Mouse (Mus musculus) layer of hippocampus, postnatal 25 days (tissue): Measurements from ENCODE around the gene Nacc1. TPM values are rescaled to one million over a fixed set of nuclear protein-coding genes. Genes with fewer than 3 reads are reported as not detected.
"Not testable (repeated sequence)": the region's sequence is repeated elsewhere in the genome, so short reads cannot be mapped to it uniquely, and the experiment has no call there.

Experiments used
- DNase-seq, 2 experiments: peaks; one replicate each; pipeline ENCODE4 v3.0.0; 2022; ENCODE audit warnings: mixed read lengths in 2 of 2, low spot score in 1 of 2; ENCODE audit errors: extremely low spot score in 1 of 2
- total RNA-seq, 2 experiments: library from RNA; stranded (reverse); gene quantifications; 2 replicates each; pipeline ENCODE4 v1.2.3; 2021

Gene Nacc1
- total RNA-seq, 2 experiments from 2014 or later: 88.9 to 91.0 TPM

DNA sequence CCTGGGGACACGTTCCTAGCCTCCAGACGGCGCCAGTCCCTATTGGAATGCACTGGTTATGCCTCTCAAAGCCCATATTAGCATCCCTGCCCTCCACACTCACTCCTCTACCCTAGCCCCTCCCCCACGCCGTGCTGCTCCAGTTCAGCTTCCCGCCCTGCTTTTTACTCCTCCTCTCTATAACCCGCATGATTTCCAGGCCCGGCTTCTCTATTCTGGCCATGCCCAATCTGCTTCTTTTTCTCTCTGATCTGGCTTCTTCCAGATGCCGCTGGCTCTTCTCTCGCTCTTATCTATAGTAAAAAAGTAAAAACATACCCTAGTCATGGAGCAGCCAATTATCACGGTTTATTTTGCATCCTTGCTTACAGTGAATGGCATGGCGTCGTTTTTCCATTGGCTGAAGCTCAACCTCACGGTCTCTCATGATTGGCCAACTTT is 40.2 kb downstream of the Nacc1 start:
- no peak for DNase-seq

DNA sequence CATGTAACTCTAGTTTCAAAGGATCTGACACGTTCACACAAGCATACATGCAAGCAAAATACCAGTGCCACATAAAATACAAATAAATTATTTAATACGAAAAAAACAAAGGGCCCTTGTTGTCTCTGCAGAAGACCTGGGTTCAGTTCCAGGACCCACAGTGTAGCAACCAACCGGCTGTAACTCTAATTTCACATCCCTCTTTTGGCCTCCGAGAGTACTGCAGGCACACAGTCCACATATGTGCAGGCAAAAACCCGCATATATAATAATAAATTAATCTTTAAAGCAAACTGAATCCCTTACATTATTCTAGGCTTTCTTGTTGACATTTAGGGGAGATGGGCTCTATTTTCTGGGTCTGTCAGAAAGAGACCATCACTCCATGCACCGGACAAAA is 40.9 kb downstream of the Nacc1 start:
- no peak for DNase-seq

DNA sequence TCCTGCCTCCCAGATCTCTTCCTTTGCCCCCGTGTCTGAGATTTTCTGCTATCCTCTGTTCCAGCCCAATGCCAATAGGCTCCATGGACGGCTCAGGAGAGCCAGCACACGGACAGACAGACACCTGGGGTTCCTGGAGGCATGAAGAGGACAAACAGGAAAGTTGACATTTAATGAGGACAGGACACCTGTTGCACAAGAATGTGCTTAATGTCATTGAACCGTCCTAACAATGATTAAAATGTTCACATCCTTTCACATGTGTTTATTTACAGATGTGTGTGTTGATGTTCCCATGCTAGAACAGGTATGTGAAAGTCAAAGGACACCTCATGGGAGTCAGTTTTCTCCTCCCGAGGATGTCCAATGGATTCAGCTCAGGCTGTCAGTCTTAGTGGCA is 44.6 kb downstream of the Nacc1 start:
- no peak for DNase-seq

DNA sequence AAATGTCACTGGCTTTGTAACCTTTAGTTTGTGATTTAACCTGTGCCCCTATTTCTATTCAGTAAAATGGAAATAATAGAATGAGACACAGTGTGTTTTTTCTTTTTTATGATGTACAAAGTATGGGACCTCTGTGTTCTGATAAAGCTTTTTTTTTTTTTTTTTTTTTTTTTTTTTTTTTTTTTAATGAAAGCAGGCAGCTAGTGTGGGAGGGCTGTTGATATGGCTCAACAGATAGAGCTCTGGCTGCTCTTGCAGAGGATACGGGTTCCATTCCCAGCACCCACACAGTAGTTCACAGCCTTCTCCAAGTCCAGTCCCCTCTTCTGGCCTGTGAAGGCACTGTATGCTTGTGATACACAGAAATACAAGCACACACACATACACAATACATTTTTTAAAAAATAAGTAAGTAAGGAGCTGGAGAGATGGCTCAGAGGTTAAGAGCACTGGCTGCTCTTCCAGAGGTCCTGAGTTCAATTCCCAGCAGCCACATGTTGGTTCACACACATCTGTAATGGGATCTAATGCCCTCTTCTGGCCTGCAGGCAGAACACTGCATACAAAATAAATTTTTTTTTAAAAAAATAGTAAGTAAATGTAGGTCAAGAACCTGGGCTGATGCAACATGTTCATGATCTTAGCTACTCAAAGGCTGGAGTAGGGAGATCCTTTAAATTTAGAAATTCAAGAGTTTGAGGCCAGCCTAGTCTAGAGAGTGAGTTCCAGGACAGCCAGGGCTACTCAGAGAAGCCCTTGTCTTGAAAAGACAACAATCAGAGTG is 45.9 kb downstream of the Nacc1 start:
- DNase-seq: no peak

DNA sequence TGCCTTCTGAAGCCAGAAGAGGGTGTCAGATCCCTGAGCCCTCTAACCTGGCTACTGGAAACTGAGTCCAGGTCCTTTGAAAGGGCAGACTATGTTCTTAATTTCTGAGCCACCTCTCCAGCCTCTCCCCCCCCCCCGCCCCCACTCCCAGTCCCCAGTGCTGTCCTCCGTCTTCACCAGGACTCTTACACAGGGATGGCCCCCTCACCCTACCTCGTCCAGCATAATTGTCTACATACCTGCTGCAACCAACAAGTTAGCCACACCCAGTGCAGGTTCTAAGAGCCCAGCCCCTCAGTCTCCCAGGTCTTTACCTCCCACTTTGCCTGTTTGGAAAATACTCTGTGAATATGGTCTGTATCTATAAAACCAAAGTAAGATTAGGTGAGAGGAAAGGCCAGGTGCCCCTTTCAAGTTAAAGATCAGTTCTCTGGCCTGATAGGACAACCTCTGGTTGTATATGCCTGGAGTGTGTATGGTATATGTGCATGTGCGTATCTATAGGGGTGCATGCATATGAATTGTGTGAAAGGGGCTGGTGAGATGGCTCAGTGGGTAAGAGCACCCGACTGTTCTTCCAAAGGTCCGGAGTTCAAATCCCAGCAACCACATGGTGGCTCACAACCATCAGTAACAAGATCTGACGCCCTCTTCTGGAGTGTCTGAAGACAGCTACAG is 46.9 kb downstream of the Nacc1 start:
- DNase-seq: no peak

DNA sequence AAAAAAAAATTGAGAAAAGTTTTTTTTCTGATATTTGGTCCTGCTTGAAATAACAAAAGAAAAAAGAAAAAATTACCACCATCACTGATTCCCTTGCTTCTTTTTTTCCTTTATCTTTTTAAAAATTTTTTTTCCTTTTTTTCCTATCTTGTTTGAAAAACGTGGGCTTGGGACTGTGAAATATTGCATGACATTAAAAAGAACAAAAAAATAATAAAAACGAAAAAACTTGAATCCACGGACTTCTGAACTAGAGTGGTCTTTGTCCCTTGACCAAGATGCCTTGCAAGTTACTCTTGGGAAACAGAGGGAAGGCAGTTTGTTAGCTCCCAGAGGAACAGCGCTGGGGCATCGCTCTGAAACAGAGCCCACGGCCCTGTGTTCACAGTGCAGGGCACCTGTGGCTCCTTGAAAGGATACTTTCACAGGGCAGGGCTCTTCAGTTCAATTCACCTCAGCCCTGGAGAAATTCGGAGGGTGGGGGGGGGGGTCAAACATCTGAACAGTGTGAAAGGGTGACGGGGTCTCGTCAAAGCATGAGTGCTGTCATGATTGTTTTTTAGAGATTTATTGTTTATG is 47.6 kb downstream of the Nacc1 start:
- no peak for DNase-seq

DNA sequence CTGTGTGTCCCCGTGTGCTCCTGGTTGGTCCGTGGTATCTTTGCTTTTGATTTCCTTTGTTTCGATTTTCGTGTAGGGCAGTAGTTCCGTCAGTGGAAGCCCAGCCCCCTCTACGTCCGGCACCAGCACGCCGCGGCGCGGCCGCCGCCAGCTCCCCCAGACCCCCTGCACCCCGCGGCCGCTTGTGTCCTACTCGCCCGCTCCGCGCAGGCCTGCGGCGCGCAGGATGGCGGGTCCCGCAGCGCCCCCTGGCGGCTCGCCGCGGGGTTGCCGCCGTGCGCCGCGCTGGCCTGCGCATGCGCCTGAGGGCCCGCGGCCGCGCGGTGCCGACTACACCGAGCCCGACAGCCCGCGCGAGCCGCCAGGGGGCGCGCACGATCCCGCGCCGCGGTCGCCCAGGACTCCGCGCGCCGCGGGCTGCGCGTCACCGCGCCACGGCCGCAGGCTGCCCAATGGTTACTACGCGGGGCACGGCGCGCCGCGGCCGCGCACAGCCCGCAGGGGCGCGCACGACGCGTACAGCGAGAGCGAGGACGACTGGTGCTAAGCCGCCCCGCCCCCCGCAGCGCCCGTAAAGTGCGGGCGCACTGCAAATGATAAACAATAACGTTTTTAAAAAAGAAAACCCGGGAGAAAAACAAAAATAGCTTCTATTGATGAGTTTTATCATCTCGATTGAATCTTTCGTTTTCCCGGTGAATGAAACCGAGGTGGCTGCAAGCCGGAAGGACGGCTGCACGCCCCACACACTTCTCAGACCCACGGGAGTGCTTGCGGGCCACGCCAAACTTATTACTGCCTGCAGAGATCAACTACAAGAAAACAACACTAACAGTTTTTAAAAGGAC is 48.3 kb downstream of the Nacc1 start:
- DNase-seq: peak; percentile 84 to 95

DNA sequence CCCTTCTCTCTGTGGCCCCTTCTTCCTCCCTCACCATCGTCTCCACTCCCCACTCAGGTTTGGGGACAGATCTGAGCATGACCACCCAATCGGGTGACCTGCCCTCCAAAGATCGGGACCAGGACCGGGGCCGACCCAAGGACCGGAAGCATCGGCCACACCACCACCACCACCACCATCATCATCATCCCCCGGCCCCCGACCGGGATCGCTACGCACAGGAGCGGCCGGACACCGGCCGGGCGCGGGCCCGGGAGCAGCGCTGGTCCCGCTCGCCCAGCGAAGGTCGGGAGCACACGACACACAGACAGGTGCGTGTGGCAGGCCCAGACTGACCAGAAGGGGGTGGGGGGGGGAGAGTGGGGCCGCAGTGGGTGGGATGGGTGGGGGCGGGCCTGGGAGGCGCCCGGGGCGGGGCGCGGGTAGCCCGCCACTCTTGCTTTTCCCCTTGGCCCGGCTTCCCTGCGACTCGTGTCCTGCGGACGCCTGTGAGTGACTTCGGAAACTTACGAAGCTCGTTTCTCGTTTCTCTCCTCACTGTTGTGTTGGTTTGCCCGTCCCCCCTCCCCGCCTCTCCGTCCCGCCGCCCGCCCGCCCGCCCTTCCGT is 49.0 kb downstream of the Nacc1 start:
- DNase-seq: no peak

DNA sequence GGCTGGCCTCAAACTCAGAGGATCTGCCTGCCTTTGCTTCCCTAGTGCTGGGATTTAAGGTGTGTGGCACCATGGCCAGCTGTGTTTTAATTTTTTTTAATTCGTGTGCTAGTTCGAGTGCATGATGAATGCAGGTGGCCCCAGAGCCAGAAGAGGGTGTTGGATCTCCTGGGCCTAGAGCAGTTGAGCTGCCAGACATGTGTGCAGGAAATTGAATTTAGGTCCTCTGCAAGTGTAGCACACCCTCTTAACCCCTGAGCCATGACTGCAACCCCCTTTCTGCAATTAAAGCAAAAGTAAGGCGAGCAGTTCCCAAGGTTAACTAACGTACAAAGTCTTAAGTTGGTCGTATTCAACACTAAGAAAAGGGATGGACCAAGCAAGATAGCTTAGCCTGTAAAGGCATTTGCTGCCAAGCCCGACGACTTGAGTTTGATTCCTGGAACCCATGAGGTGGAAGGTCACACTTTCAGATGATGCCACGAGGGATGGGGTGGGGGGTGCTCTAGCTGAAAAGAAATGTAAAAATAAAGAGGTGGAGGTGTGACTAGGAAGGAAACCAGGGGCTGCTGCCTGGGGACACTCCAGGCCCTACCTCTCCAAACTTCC is 49.6 kb downstream of the Nacc1 start:
- no peak for DNase-seq

DNA sequence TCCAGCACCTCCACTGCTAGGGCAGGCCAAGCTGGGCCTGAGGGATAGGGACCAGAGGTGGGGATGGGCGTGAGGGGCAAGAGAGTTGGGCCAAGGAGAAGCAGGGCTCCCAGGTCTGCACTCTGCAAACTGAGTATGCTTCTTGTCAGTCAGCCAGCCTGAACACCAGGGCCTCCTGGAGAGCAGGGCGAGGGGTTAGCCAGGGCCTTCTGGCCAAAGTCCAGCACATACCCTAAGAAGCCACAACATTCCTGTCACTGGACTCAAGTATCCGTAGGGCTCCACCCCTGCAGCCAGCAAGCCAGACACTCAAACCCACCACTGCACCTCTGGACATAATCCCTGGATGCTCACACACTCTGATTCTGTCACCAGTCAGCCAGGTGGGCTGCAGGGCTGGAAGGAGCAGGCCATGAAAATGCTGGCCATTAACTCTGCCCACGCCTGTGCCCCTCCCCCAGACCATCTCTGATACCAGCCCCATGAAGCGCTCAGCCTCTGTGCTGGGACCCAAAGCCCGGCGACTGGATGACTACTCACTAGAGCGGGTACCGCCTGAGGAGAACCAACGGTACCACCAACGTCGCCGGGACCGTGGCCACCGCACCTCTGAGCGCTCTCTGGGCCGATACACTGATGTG is 51.5 kb downstream of the Nacc1 start:
- no peak for DNase-seq

DNA sequence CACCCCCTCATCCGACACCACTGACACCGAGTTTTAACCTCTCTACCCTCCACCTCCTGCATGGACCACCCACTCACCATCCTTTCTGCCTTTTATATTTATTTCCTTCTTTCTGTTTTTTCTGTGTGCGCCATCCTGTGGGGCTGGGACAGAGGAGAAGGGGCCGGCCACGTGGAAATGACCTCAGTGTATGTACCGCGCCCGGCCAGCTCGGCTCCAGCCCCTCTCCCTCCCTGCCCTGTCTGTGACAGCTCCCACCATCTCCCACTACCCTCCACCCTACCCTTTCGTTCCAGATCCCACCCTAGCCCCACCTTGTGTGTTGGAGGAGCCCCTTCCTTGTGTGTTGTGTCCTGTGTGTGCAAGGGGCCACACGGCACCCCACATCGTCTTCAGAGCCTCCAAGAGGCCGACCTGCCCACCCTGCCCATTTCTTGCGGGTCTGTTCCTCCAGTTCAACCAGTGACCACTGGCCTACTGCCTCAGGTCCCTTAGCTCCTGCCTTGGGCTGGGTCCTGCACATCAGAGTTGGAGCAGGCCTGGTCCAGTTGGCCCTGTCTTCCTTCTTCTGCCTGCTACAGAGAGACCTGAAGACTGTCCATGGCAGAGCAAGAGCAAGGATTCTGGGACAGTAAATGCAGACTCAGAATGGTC is 52.1 kb downstream of the Nacc1 start:
- DNase-seq: no peak

DNA sequence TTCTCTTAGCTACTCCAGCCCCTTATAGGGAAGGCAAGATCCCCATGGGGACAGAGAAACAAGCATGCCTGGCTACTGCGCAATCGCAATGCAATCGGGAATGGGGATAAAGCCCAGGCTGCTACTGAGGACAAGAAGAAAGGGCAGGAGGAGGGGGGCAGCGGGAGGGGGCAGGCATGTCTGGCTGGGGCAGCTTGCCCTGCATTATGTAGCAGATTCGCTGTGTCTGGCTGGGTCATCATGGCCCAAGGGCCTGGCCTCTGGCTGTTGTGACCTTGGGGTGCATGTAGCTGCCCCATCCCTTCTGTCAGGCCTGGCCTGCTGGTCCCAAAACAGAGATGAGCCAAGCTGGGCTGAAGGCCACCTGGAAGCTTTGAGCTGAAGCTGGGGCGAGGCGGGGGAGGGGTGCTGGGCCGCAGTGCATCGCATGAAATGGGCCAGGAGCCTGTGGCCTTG is 52.8 kb downstream of the Nacc1 start:
- DNase-seq: no peak

DNA sequence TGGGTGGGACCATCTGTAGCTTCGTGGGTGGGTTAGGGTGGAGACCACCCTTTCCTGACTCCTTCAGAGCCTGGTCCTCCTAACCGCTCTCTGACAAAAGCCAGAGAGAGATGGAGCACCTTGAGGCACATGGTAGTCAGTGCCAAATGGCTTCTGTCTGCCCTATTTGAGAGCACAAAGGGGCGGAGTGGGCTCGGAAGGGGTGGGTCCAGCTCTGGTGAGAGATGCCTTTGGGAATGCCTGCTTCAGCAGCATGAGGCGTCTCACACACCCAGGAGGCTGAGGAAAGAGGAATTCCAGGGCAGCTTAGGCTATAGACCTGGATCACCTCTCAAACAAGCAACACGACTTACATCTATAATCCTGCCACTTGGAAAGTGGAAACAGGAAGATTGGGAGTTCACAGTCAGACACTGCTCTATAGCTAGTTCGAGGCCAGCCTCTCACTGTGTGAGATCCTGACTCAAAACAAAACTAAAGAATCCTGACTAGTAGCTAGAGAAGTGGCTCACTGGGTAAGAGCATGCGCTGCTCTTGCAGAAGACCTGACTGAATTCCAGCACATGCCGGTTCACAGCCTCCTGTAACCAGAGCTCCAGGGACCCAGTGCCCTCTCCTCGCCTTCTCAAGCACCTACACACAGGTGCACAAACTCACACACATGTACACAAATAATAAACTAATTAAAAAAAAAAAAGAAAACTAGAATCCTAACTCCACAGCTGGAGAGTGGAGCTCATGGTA is 53.6 kb downstream of the Nacc1 start:
- DNase-seq: no peak

DNA sequence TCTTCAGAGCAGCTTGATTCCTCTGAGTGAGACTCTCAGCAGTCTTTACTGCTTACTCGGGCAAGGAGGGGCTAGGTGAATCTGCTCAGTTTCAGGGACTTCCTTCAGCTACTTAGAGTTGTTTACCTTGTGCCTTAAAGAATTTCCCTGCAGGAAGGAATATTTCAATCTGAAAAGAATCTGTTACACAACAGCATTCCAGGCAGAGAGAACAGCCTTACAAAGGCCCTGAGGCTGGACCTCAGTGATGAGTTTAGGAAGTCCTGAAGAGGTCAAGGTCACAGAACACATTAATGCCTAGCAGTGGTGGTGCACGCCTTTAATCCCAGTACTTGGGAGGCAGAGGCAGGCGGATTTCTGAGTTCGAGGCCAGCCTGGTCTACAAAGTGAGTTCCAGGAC is 55.8 kb downstream of the Nacc1 start:
- DNase-seq: no peak

DNA sequence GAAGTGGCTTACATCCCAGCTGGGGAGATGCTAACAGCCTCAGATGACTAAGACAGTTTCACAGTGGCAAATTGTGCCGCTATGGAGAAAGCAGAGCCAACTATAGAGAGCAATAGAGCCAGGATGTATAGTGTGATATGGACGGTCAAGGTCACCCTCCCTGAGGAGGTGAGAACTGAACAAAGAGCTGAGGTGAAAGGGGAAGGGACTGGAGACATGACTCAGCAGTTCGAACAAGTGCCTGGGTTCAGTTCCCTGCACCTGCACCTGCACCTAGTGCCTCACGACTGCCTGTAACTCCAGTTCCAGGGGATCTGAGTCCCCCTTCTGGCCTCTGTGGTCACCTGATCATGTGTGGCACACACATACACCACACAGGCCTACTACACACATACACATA is 57.5 kb downstream of the Nacc1 start:
- DNase-seq: no peak

DNA sequence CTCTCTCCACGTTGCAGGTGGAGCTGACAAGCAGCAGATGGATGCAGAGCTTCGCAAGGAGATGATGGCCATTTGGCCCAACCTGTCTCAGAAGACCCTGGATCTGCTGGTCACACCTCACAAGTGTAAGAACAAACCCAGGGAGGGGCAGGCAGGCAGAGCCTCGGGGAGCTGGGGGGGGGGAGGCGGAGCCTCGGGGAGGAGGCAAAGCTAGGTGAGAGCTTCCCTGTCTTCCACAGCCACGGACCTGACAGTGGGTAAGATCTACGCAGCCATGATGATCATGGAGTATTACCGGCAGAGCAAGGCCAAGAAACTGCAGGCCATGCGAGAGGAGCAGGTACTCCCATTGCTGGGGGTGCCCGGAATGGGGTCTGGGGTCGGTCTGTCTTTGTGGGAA is 58.1 kb downstream of the Nacc1 start:
- DNase-seq: no peak

DNA sequence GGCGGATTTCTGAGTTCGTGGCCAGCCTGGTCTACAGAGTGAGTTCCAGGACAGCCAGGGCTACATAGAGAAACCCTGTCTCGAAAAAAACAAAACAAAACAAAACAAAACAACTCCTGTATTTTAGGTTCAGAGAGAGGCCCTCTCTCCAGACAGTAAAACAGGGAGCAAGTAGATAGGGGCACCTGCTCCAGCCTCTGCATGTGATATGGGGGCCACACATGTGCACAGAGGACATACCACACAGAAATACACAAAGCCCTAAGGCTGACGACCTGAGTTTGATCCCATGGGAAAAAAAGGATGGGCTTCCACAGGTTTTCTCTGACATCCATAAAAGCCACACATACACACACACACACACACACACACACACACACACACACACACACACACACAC is 64.2 kb downstream of the Nacc1 start:
- DNase-seq: not testable (repeated sequence)

DNA sequence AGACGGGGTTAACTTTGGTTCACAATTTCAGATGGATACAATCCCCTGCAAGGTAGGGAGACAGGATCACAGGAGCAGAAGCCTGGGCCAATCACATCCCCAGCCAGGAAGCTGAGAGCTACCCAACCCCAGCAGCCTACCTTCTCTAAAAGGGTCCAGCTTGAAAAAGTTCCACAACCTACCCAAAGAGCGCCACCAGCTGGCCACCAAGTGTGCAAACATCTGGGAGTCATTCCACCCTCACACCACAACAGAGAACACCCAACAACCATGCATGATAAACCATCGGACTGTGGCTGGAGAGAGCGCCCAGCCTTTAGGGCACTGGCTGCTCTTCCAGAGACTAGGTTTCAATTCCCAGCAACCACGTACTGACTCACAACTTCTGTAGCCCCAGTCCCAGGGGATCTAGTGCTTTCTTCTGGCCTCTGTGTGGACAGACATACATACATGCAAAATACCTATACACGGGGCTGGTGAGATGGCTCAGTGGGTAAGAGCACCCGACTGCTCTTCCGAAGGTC is 66.5 kb downstream of the Nacc1 start:
- no peak for DNase-seq
